Mouse (Mus musculus): ENCODE data around the gene Mtch1. TPM values are rescaled to one million over a fixed set of nuclear protein-coding genes. Genes with fewer than 3 reads are reported as not detected.

Mtch1 gene
- total RNA-seq, 4 experiments from 2014 or later, result 565 to 601 (median 593) TPM

DNA sequence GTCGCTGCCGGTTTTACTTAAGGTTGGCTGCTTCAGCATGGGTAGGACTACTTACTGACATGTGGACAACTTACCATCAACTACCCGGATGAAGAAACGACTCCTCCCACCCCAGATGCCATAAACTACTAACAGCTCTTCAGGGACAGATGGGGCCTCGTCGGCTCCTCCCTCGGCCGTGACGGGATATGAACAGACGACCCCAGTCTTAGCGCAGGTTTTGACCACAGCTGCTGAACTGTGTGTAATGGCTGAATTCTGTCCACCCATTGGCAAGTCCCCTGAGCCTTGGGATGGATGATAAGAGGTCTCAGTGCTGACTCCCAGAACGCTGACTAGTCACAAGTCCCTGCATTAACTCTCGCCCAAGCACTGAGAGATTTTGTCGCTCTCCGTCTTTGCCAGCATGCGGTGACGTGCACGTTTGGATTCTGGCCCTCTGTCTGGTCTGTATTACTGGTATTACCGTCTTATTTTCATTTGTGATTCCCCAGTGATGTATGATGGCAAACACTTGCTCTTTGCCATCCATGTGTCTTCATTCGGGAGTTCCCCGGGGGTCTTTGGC is 37.6 kb downstream of the Mtch1 start:
- DNase-seq (ENCODE audit: low spot score in 2 of 2), result no peak

DNA sequence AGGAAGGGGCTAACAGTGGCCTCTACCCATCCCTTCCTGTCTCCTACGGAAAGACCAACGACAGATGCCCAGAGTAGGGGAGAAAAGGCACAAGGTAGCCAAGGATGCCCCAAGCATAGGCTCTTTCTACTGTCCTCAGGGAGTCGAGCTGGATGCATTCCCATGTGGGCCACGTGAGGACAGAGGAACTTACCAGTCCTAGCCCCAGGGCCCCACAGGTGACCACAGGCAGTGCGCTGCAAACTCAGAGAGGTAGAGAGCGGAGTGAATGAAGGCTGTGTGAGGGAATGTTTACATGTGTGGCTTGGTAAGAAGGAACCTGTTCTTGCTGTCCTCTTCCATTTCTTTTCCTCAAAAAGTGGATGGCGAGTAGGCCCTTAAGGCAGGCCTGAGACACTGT is 41.9 kb downstream of the Mtch1 start:
- no peak for DNase-seq (ENCODE audit: low spot score in 2 of 2)

- DNase-seq (ENCODE audit: low spot score in 2 of 2), result no peak
These were observed 42.5 kb downstream of the Mtch1 start for GRCm38 (mm10) chr17:29305058-29305806.

DNA sequence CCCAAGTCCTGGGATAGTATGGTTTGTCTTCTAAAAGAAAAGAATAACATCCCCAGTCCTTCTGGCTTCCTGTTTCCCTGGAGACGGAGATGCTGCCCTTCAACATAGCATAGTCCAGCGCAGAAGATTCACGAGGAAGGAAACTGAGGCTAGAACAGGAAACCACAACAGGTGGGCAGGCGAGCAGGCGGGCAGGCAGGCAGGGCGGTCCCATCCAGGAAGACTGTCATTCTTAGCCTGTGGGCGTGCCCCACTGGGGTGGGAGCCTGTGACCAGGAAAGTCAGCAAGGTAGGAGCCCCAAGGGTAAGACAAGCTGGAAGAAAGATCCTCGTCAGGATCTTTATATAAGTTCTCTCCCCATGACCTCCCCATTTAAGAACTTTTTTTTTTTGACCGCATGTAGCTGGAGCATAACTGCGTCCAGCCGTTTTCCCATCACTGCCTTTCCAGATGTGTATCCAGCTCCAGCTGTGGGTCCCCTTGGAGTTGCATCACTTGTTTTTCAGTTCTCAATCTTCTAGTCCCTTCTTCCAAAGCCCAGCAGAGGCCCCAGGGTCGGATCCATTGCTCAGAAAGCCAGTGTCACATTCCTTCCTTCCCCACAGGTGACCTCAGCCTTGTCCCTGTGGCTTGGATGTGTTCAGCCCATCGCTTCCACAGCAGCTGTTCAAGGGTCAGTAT is 43.2 kb downstream of the Mtch1 start:
- DNase-seq (ENCODE audit: low spot score in 2 of 2), result no peak

DNA sequence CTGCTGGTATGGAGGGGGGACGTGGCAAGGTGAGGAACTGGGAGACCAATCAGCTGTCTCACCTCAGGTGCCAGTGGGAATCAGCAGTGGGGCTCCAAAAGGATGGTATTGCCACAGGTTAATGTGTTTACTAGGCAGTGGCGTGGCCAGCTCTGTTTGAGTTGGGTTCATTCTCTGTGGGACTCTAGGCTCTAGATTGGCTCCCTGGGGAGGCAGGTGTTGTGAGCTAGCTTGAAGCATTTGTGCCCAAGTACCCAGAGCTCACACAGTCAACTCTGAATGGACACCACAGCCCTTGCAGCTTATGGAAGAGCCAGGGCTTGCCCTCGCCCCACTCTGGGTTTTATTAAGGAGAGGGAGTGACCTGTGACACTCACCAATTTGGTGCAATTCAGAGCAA is 43.9 kb downstream of the Mtch1 start:
- no peak for DNase-seq (ENCODE audit: low spot score in 2 of 2)

DNA sequence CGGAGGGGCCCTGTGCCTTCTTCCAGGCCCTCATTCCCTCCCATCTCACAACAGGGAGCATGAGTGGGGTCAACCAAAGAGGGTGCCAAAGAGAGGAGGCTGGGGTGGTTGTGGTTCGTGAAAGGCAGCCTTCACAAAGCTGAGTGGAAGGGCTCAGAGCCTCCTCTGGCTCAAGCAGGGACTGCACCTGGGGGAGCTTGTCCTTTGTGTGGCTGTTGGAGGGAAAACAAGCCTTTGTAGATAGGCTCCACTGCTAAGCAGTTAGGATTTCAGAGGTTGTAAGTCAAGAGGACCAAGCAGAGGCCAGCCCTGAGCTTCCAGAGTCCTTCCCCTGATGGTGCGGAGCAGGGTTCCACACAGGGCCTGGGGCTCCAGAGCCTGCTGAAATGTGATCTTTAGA is 44.6 kb downstream of the Mtch1 start:
- DNase-seq (ENCODE audit: low spot score in 2 of 2), result no peak

- DNase-seq (ENCODE audit: low spot score in 2 of 2), result no peak
These were observed 45.6 kb downstream of the Mtch1 start for GRCm38 (mm10) chr17:29302149-29302548.

DNA sequence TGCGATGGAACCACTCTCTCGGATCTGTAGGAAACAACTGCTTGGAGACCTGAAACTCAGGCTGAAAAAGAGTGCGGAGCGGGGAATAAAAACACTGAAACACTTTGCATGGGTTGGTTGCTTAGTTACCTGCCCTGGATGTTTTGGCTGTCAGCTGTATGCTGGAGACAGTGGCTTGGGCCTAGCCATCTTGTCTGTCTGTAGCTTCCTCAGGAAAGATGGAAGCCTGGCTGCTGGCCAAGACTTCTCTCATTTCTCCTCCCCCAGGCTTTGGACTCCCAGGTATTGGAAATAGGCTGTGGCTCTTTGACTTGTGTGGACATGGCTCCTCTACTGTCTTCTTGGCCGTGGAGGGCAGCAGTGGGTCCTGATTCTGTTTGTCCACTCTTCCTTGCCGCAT is 46.3 kb downstream of the Mtch1 start:
- DNase-seq (ENCODE audit: low spot score in 2 of 2), result no peak

DNA sequence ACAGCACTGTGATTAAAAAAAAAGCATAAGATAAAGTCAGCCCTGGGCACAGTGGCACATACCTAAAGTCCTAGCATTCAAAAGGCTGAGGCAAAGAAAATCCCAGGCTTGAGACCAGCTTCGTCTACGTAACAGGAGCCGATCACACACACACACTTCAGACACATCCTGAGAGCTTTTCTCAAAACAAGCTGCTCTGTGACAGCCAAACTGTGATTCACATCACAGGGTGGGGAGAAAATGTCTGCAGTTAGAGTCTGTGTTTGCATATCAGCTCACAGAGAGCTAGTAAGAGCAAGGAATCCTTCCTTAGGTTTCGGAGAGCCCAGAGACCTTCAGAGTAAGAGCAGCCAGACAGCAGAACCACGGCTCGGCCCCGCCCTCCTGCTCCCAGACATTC is 46.8 kb downstream of the Mtch1 start:
- DNase-seq (ENCODE audit: low spot score in 2 of 2), result no peak

DNA sequence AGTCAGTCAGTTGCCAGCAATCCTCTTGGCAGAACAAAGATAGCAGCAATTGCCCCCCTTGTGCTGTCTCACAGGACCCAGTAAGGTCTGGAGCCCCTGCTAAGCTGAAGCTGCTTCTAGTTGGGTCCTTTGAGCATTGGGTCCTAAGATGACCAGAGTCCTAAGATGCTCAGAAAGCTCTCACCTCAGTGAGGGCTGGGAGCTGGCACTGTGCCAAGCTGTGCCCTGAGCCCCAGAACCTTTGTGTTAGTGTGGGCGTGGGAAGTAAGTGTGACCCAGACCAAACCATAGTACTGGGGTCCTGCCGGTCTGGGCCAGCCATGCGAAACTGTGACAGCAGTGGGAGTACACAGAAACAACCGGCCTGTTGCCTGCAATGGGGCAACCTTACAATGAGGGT is 48.5 kb downstream of the Mtch1 start:
- no peak for DNase-seq (ENCODE audit: low spot score in 2 of 2)

- no peak for DNase-seq (ENCODE audit: low spot score in 2 of 2)
These were observed 49.9 kb downstream of the Mtch1 start for GRCm38 (mm10) chr17:29297813-29298212.

- DNase-seq (ENCODE audit: low spot score in 2 of 2), result no peak
These were observed 50.4 kb downstream of the Mtch1 start for GRCm38 (mm10) chr17:29297321-29297720.

DNA sequence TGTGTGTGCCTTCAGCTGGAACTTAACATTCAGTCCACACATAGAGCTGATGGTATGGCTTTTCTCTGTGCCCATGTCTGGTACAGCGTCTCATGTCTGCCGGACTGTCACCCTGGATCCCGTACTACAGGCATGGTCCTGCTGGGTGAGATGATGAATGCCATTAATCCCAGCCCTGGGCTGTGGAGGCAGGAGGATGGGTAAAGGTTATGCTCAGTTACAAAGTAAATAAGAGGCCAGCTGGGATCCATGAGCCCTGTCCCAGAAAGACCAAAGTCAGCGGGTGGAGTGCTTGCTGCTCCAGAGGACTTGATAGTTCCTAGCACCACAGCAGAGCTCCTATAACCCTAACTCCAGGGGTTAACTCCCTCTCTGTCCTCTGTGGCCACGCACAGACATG is 51.9 kb downstream of the Mtch1 start:
- DNase-seq (ENCODE audit: low spot score in 2 of 2), result no peak

- DNase-seq (ENCODE audit: low spot score in 2 of 2), result no peak
These were observed 53.7 kb downstream of the Mtch1 start for GRCm38 (mm10) chr17:29293807-29294605.

DNA sequence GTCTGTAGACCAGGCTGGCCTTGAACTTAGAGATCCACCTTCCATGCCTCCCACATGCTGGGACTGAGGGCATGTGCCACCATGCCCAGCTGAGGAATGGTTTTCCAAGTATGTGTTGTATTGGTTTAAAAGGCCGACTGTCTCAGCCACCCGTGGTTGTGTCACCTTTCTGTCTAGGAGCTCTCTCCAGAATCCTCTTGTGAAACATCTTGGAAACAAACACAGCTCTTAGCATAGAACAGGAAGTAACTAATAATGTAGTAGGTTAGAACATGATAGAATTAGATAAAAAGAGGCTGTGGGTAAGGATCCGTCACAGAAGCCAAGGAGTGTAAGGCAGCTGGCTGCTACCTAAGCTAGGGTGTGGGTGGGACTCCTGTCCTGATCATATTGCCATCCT is 54.7 kb downstream of the Mtch1 start:
- DNase-seq (ENCODE audit: low spot score in 2 of 2), result no peak

GRCm38 (mm10) chr17:29291793-29292192 is 55.9 kb downstream of the Mtch1 start:
- DNase-seq (ENCODE audit: low spot score in 2 of 2), result no peak

GRCm38 (mm10) chr17:29282216-29282952 is 65.3 kb downstream of the Mtch1 start:
- no peak for DNase-seq (ENCODE audit: low spot score in 2 of 2)
